Mouse (Mus musculus): Measurements from ENCODE around the gene Mst1. TPM values are rescaled to one million over a fixed set of nuclear protein-coding genes. Genes with fewer than 3 reads are reported as not detected.

The Mst1 gene
- polyA plus RNA-seq, 1 experiment from 2014 or later: 0.25 TPM

GRCm38 (mm10) chr9:108063361-108063760, 16.9 kb upstream of the Mst1 start:
- WGBS: 83% methylated on average over 12 of the region's 12 CpGs
- Histone ChIP-seq H3K4me3 (no peak overlapping the region), H3K27ac (no peak overlapping the region), H3K9me3 (no peaks in the 10 kb centered on the region), H3K27me3 (no peaks in the 10 kb centered on the region), H3K4me2 (no peak overlapping the region), H3K36me3 (peaks cover 13% of the 10 kb centered on the region; the same call in 1 of the 2 replicates), H3K4me1 (0 out of 2 replicates have a peak, but pooled peaks cover 3% of the 10 kb centered on the region), H3K9ac (no peak overlapping the region)
- ATAC-seq (ENCODE audit: borderline replicate concordance, extremely low read depth, low FRiP score, low TSS enrichment): no peak

GRCm38 (mm10) chr9:108065491-108066011, 14.7 kb upstream of the Mst1 start:
- WGBS: 23% methylated on average over 5 of the region's 5 CpGs
- Histone ChIP-seq H3K4me2 (no peak overlapping the region), H3K36me3 (peaks cover 12% of the 10 kb centered on the region), H3K27ac (no peak overlapping the region), H3K4me1 (0 out of 2 replicates have a peak, but pooled peaks cover 3% of the 10 kb centered on the region), H3K9ac (no peak overlapping the region), H3K9me3 (no peaks in the 10 kb centered on the region), H3K27me3 (no peaks in the 10 kb centered on the region), H3K4me3 (no peak overlapping the region)
- no peak for ATAC-seq (ENCODE audit: borderline replicate concordance, extremely low read depth, low FRiP score, low TSS enrichment)

DNA sequence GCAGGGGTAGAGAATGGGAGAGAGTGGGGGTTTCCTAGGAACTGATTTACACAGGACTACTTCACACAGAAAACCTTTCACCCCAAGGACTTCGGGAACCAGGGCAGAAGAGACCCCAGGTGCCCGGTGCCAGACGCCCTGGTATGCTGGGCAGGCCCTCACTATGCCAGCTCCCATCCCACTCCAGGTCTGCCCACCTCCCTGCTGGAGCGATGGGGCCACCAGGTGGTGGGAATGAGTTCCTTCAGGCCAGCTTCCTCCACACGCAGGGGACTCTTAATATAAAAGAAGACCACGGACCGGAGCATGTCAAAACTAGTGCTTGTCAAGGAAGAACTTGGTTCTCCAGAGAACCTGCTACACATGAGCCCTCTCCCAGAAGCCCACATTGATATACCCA, 13.0 kb upstream of the Mst1 start:
- 0 out of 2 replicates have a peak, but pooled peaks cover 3% of the 10 kb centered on the region for H3K4me1 ChIP-seq
- H3K4me2 ChIP-seq: no peak overlapping the region
- WGBS: 80% methylated on average over 7 of the region's 7 CpGs
- no peaks in the 10 kb centered on the region for H3K9me3 ChIP-seq
- no peaks in the 10 kb centered on the region for H3K27me3 ChIP-seq
- no peak overlapping the region for H3K9ac ChIP-seq
- ATAC-seq (ENCODE audit: borderline replicate concordance, extremely low read depth, low FRiP score, low TSS enrichment): no peak
- no peak overlapping the region for H3K27ac ChIP-seq
- H3K36me3 ChIP-seq: peaks cover 15% of the 10 kb centered on the region
- H3K4me3 ChIP-seq: no peak overlapping the region

DNA sequence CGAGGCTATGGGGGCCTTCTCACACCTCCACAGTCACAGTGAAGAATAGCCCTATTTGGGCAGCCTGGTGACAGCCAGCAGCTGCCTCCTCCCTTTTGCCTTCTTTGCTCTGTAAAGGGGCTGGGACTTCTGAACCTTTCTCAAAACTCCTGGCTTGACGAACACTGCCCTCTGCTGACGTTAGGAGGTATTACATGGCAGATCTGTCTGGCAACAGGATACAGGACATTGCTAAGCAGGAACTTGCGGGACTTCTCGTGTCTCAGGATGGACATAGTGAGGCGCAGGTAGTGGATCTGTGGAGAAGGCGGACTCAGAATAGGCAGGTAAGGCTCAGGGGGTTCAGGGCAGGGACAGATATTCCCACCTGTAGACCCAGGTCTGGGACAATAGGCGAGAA, 12.3 kb upstream of the Mst1 start:
- ATAC-seq (ENCODE audit: borderline replicate concordance, extremely low read depth, low FRiP score, low TSS enrichment): peak; percentile 37
- Histone ChIP-seq H3K4me1 (0 out of 2 replicates have a peak, but pooled peaks cover 3% of the 10 kb centered on the region), H3K9me3 (no peaks in the 10 kb centered on the region), H3K27ac (no peak overlapping the region), H3K4me3 (no peak overlapping the region), H3K4me2 (no peak overlapping the region), H3K27me3 (no peaks in the 10 kb centered on the region), H3K36me3 (peaks cover 15% of the 10 kb centered on the region), H3K9ac (no peak overlapping the region)
- WGBS: 10% methylated on average over 8 of the region's 8 CpGs

- no peak overlapping the region for H3K4me3 ChIP-seq
- no peak overlapping the region for H3K27ac ChIP-seq
- H3K4me1 ChIP-seq: 0 out of 2 replicates have a peak, but pooled peaks cover 3% of the 10 kb centered on the region
- no peak for ATAC-seq (ENCODE audit: borderline replicate concordance, extremely low read depth, low FRiP score, low TSS enrichment)
- 86% methylated on average over 9 of the region's 9 CpGs for WGBS
- no peaks in the 10 kb centered on the region for H3K9me3 ChIP-seq
- no peaks in the 10 kb centered on the region for H3K27me3 ChIP-seq
- H3K9ac ChIP-seq: no peak overlapping the region
- peaks cover 13% of the 10 kb centered on the region; the same call in 1 of the 2 replicates for H3K36me3 ChIP-seq
- no peak overlapping the region for H3K4me2 ChIP-seq
Measured at GRCm38 (mm10) chr9:108069007-108069406, 11.2 kb upstream of the Mst1 start.

- H3K9ac ChIP-seq: no peak overlapping the region
- WGBS: 69% methylated on average over 7 of the region's 7 CpGs
- H3K36me3 ChIP-seq: peaks cover 13% of the 10 kb centered on the region; the same call in 1 of the 2 replicates
- no peaks in the 10 kb centered on the region for H3K9me3 ChIP-seq
- H3K27me3 ChIP-seq: no peaks in the 10 kb centered on the region
- H3K4me3 ChIP-seq: no peak overlapping the region
- ATAC-seq (ENCODE audit: borderline replicate concordance, extremely low read depth, low FRiP score, low TSS enrichment): no peak
- H3K4me1 ChIP-seq: 0 out of 2 replicates have a peak, but pooled peaks cover 3% of the 10 kb centered on the region
- H3K4me2 ChIP-seq: no peak overlapping the region
- H3K27ac ChIP-seq: no peak overlapping the region
Measured at GRCm38 (mm10) chr9:108069529-108069928, 10.7 kb upstream of the Mst1 start.

DNA sequence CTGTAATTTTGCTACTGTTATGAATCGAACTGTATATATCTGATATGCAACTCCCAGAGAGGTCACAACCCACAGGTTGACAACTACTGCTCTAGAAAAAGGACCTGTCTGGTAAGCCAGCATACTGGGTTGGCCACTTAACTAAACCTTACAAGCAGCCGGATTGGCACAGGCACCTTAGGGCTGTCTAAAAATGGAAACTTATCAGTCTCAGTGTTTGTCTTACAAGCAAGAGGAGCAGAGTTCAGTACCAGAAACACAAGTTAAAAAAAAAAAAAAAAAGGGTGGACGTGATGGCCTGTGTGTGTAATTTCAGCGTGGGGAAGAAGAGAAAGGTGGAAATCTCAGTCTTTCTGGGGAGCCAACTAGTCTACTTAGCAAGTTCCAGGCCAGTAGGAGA, 8.4 kb upstream of the Mst1 start:
- H3K27ac ChIP-seq: no peak overlapping the region
- peaks cover 9% of the 10 kb centered on the region; the same call in 1 of the 2 replicates for H3K36me3 ChIP-seq
- ATAC-seq (ENCODE audit: borderline replicate concordance, extremely low read depth, low FRiP score, low TSS enrichment): no peak
- WGBS: 72% methylated on average over 4 of the region's 4 CpGs
- H3K9me3 ChIP-seq: no peaks in the 10 kb centered on the region
- H3K4me1 ChIP-seq: 0 out of 2 replicates have a peak, but pooled peaks cover 3% of the 10 kb centered on the region
- H3K4me2 ChIP-seq: no peak overlapping the region
- no peak overlapping the region for H3K4me3 ChIP-seq
- H3K9ac ChIP-seq: no peak overlapping the region
- H3K27me3 ChIP-seq: no peaks in the 10 kb centered on the region

DNA sequence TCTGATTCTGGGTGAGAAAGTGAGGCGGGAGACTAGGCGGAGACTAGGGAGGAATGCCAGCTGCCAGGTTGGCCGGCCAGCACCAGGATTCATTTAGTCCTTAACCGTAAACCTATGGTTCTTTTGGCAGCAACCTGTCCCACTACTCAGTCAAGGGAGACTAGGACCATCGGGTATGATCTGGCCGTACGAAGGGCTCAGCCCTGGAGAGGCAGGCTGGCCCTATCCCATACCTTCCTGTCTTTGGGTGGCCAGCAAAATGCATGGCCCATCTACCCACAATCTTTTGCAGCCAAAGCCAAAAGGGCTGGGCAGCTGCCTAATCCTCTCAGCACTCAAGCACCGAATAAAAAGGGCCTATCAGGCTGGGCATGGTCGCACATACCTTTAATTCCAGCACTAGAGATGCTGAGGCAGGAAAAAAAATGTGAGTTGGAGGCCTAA, 7.7 kb upstream of the Mst1 start:
- Histone ChIP-seq H3K27ac (0 out of 2 replicates have a peak overlapping the region, but pooled peaks have one; percentile 19), H3K9ac (no peak overlapping the region), H3K36me3 (peaks cover 9% of the 10 kb centered on the region; the same call in 1 of the 2 replicates), H3K4me1 (0 out of 2 replicates have a peak, but pooled peaks cover 3% of the 10 kb centered on the region), H3K4me3 (no peak overlapping the region), H3K4me2 (no peak overlapping the region), H3K27me3 (no peaks in the 10 kb centered on the region), H3K9me3 (no peaks in the 10 kb centered on the region)
- ATAC-seq (ENCODE audit: borderline replicate concordance, extremely low read depth, low FRiP score, low TSS enrichment): no peak
- 56% methylated on average over 9 of the region's 9 CpGs for WGBS

- 58% methylated on average over 7 of the region's 7 CpGs for WGBS
- H3K9me3 ChIP-seq: no peaks in the 10 kb centered on the region
- ATAC-seq (ENCODE audit: borderline replicate concordance, extremely low read depth, low FRiP score, low TSS enrichment): no peak
- H3K4me1 ChIP-seq: peaks cover 7% of the 10 kb centered on the region
- H3K4me3 ChIP-seq: no peak overlapping the region
- H3K9ac ChIP-seq: no peak overlapping the region
- no peaks in the 10 kb centered on the region for H3K27me3 ChIP-seq
- peaks cover 9% of the 10 kb centered on the region; the same call in 1 of the 2 replicates for H3K36me3 ChIP-seq
- no peak overlapping the region for H3K4me2 ChIP-seq
- no peak overlapping the region for H3K27ac ChIP-seq
Measured at GRCm38 (mm10) chr9:108073141-108073930, 6.9 kb upstream of the Mst1 start.

- Histone ChIP-seq H3K4me1 (peaks cover 21% of the 10 kb centered on the region), H3K36me3 (peaks cover 33% of the 10 kb centered on the region), H3K9me3 (no peaks in the 10 kb centered on the region), H3K4me3 (peak overlapping the region; percentile 19), H3K27ac (no peak overlapping the region), H3K9ac (no peak overlapping the region), H3K27me3 (peaks cover 34% of the 10 kb centered on the region), H3K4me2 (peak overlapping the region; percentile 49)
- ATAC-seq (ENCODE audit: borderline replicate concordance, extremely low read depth, low FRiP score, low TSS enrichment): no peak
- WGBS: 4% methylated on average over 19 of the region's 19 CpGs
Measured at GRCm38 (mm10) chr9:108082549-108082948, 2.3 kb downstream of the Mst1 start.

GRCm38 (mm10) chr9:108082988-108083431, 2.8 kb downstream of the Mst1 start, which contains the start of gene Rnf123:
Gene Rnf123, minus strand, starts transcription at chr9:108083346.
- Histone ChIP-seq H3K4me1 (peaks cover 16% of the 10 kb centered on the region), H3K4me3 (peak within 1 kb of the TSS; percentile 19), H3K4me2 (peak within 1 kb of the TSS; percentile 49), H3K27me3 (peaks cover 34% of the 10 kb centered on the region), H3K27ac (no peak within 1 kb of the TSS), H3K9me3 (no peaks in the 10 kb centered on the region), H3K36me3 (peaks cover 38% of the 10 kb centered on the region), H3K9ac (no peak within 1 kb of the TSS)
- 26% methylated on average over 12 of the region's 12 CpGs for WGBS
- no peak for ATAC-seq (ENCODE audit: borderline replicate concordance, extremely low read depth, low FRiP score, low TSS enrichment)

DNA sequence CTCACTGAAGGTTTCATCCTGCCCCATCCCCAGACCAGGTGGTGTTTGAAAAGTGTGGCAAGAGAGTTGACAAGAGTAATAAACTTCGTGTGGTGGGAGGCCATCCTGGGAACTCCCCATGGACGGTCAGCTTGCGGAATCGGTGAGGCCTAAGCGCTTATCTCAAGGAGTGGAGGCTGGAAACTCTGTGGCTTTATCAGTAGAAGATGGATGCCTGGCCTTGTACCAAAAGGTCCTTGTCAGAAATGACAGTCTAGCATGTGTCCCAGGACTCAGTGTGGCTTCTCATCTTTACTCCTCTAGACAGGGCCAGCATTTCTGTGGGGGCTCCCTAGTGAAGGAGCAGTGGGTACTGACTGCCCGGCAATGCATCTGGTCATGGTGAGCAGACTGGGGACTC, 3.3 kb downstream of the Mst1 start:
- H3K4me3 ChIP-seq: no peak overlapping the region
- H3K9ac ChIP-seq: no peak overlapping the region
- WGBS: 42% methylated on average over 6 of the region's 6 CpGs
- peaks cover 34% of the 10 kb centered on the region for H3K27me3 ChIP-seq
- H3K36me3 ChIP-seq: peaks cover 42% of the 10 kb centered on the region
- ATAC-seq (ENCODE audit: borderline replicate concordance, extremely low read depth, low FRiP score, low TSS enrichment): no peak
- no peak overlapping the region for H3K27ac ChIP-seq
- H3K9me3 ChIP-seq: no peaks in the 10 kb centered on the region
- H3K4me1 ChIP-seq: peaks cover 11% of the 10 kb centered on the region
- H3K4me2 ChIP-seq: no peak overlapping the region
